Mouse (Mus musculus): ENCODE results near the gene Mylip. TPM values are rescaled to one million over a fixed set of nuclear protein-coding genes. Genes with fewer than 3 reads are reported as not detected.

Gene Mylip
- polyA plus RNA-seq, 1 experiment = 13.2 TPM

GRCm38 (mm10) chr13:45457459-45457858 is 67.9 kb downstream of the Mylip start:
- TF ChIP-seq POLR2A (IDR thresholded peaks at IDR 0.05; ENCODE audit: extremely low read depth, insufficient read depth, low read length) (no peak), CTCF (IDR thresholded peaks at IDR 0.05; ENCODE audit: extremely low read depth, insufficient read depth, low read length) (no peak)
- Histone ChIP-seq H3K4me1 (ENCODE audit: control insufficient read depth, insufficient read depth, low read length) (peaks cover 2% of the 10 kb centered on the region; the same call in 1 of the 2 replicates), H3K27ac (ENCODE audit: insufficient read depth, low read length) (no peak overlapping the region), H3K4me3 (ENCODE audit: insufficient read depth, low read length) (no peak overlapping the region)

- Histone ChIP-seq H3K4me1 (ENCODE audit: control insufficient read depth, insufficient read depth, low read length) (peaks cover 2% of the 10 kb centered on the region; the same call in 1 of the 2 replicates), H3K27ac (ENCODE audit: insufficient read depth, low read length) (no peak overlapping the region), H3K4me3 (ENCODE audit: insufficient read depth, low read length) (no peak overlapping the region)
- no peak for TF ChIP-seq POLR2A (IDR thresholded peaks at IDR 0.05; ENCODE audit: extremely low read depth, insufficient read depth, low read length)
- TF ChIP-seq CTCF (IDR thresholded peaks at IDR 0.05; ENCODE audit: extremely low read depth, insufficient read depth, low read length) = no peak
Measured at GRCm38 (mm10) chr13:45460177-45460576, 70.6 kb downstream of the Mylip start.

- no peaks in the 10 kb centered on the region for H3K4me1 ChIP-seq (ENCODE audit: control insufficient read depth, insufficient read depth, low read length)
- TF ChIP-seq POLR2A (IDR thresholded peaks at IDR 0.05; ENCODE audit: extremely low read depth, insufficient read depth, low read length) (no peak), CTCF (IDR thresholded peaks at IDR 0.05; ENCODE audit: extremely low read depth, insufficient read depth, low read length) (no peak)
- no peak overlapping the region for H3K27ac ChIP-seq (ENCODE audit: insufficient read depth, low read length)
- no peak overlapping the region for H3K4me3 ChIP-seq (ENCODE audit: insufficient read depth, low read length)
Measured at GRCm38 (mm10) chr13:45461370-45461958, 71.9 kb downstream of the Mylip start.

Other genes with a start within 250 kb of the Mylip start
- 77.8 and 79.9 TPM in 2 replicates for gene Gmpr, start 117.7 kb downstream of the Mylip start, polyA plus RNA-seq (2012; rRNA removed)

All from cortical plate, adult 2 months (tissue).